Mouse (Mus musculus): ENCODE results near the gene Cers6.

GRCm38 (mm10) chr2:69061910-69062689 lies 200.9 kb downstream of the Cers6 start:
- TF ChIP-seq CTCF (IDR thresholded peaks at IDR 0.05; ENCODE audit: insufficient read depth, low read depth, low read length): no peak
- TF ChIP-seq POLR2A (IDR thresholded peaks at IDR 0.05; ENCODE audit: insufficient read depth, low read depth, low read length): no peak

All from olfactory bulb, adult 2 months (tissue).